24 mouse cellular contexts compared by ENCODE assay signal in genomic region chr13:18485080-18485479, GRCm38 (mm10).
A peak's percentile ranks its signal among the peaks of the same experiment; 100 is the strongest.
DNase-seq lines count a peak whose midpoint lies in the region; ATAC-seq and TF ChIP-seq lines count a peak whose summit lies in the region.
"Had no signal": no experiment of that assay in that cellular context is flagged by ENCODE, and none has a peak within 500 bp of the region (broad histone marks: within the 10 kb centered on the region; RNA-seq: fewer than 3 reads in every experiment).

No protein-coding gene starts in this region.

- no peaks in the 10 kb centered on the region for H3K27me3 ChIP-seq in midbrain, postnatal 0 days (ENCODE audit: insufficient read depth, low read length)
- H3K27me3 ChIP-seq: CH12.LX had no signal

- no peaks in the 10 kb centered on the region for H3K4me1 ChIP-seq in midbrain, postnatal 0 days (ENCODE audit: insufficient read depth, low read length)

- TF ChIP-seq CTCF in midbrain, postnatal 0 days (IDR thresholded peaks at IDR 0.05): no peak

- intact Hi-C loops in heart, postnatal 10 days (cut with DNase I): no loop called here

- H3K4me3 ChIP-seq in midbrain, postnatal 0 days (ENCODE audit: low read depth, low read length): no peak overlapping the region

- DNase-seq in frontal cortex, postnatal 14 days (ENCODE audit: low spot score in 2 of 2): no peak
- peak; percentile 15 for DNase-seq in heart, adult 11 months
- no peak for DNase-seq in heart, postnatal 10 days
- peak; percentile 58 for DNase-seq in brain, adult 2 months (ENCODE audit: low read depth, low spot score)
- DNase-seq in telencephalon, adult 2 months (ENCODE audit: low read depth, low spot score): peak; percentile 60
- no peak for DNase-seq in midbrain, postnatal 0 days (ENCODE audit: low spot score)
- no peak for DNase-seq in adipocyte (ENCODE audit: low spot score)
- DNase-seq: adrenal gland, adult 2 months; adrenal gland, adult 8-10 months; adrenal gland, postnatal 10 days; adrenal gland, postnatal 14 days; adrenal gland, postnatal 25 days; adrenal gland, postnatal 36 days; B cell, adult 2 months; cerebellum, adult 11 months; cerebellum, adult 11-12 months; cerebellum, adult 18-20 months; cerebellum, adult 2 months had no signal

- 88% methylated on average over 1 of the region's 1 CpGs for WGBS in midbrain, postnatal 0 days

- H3K27ac ChIP-seq in midbrain, postnatal 0 days (ENCODE audit: low read depth, low read length): no peak overlapping the region

- peak; percentile 93 for ATAC-seq in frontal cortex, adult (ENCODE audit: low TSS enrichment)
- ATAC-seq in midbrain, postnatal 0 days (ENCODE audit: low FRiP score): no peak
- ATAC-seq: activated CD4-positive, CD25-positive, alpha-beta regulatory T cell, adult 4 months; CD4-positive, CD25-positive, alpha-beta regulatory T cell, adult 4 months; Patski had no signal

- H3K36me3 ChIP-seq in midbrain, postnatal 0 days (ENCODE audit: insufficient read depth, low read length): no peaks in the 10 kb centered on the region
- H3K36me3 ChIP-seq: G1E had no signal

- no peak overlapping the region for H3K9ac ChIP-seq in midbrain, postnatal 0 days (replicated peaks; ENCODE audit: low read length, poor library complexity, severe bottlenecking)

- H3K4me2 ChIP-seq in midbrain, postnatal 0 days (ENCODE audit: low read depth, low read length, poor library complexity, severe bottlenecking): no peak overlapping the region

- no peaks in the 10 kb centered on the region for H3K9me3 ChIP-seq in midbrain, postnatal 0 days (ENCODE audit: low read length)
- H3K9me3 ChIP-seq: G1E had no signal

Comparison
In these comparisons a context has a peak if more than half of its experiments do, and no peak if none do; other contexts are left out.
1. DNase-seq: peak in heart, adult 11 months (single experiment), brain, adult 2 months (single experiment) and telencephalon, adult 2 months (single experiment); none in frontal cortex, postnatal 14 days (0 of 2), heart, postnatal 10 days (0 of 2), midbrain, postnatal 0 days (single experiment) and adipocyte (single experiment).